In the genomic region with DNA sequence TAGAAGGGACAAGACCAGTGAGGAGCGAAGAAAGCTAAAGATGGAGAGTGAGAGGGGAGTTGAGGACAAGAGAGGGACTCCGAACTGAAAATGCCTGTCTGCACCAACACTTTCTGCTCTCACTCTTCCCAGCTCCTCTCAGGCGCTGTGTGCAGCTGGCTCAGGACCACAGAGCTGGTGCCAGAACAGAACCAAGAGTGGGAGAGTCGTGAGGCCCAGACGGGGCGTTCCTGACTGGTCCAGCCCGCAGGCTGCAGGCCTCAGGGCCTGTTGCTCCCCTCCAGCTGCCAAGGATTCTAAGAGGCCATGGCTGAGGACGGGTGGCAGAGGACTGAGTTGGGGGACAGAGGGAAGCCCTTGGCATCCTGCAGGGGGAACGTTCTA, we compare ENCODE assay signal across 9 mouse cellular contexts.
DNase-seq lines count a peak whose midpoint lies in the region; ATAC-seq and TF ChIP-seq lines count a peak whose summit lies in the region.
"Had no signal": no experiment of that assay in that cellular context is flagged by ENCODE, and none has a peak within 500 bp of the region (broad histone marks: within the 10 kb centered on the region; RNA-seq: fewer than 3 reads in every experiment).

No protein-coding gene starts in this region.

- 0 out of 2 replicates have a peak, but pooled peaks cover 5% of the 10 kb centered on the region for H3K27me3 ChIP-seq in forebrain, embryonic 10.5 days (ENCODE audit: poor library complexity, severe bottlenecking)
- peaks cover 44% of the 10 kb centered on the region for H3K27me3 ChIP-seq in forebrain, embryonic 13.5 days
- no peaks in the 10 kb centered on the region for H3K27me3 ChIP-seq in heart, embryonic 10.5 days (ENCODE audit: insufficient read depth, poor library complexity, severe bottlenecking)
- no peaks in the 10 kb centered on the region for H3K27me3 ChIP-seq in lung, embryonic 14.5 days (ENCODE audit: insufficient read depth, low read length)
- H3K27me3 ChIP-seq: liver, embryonic 15.5 days had no signal

- H3K27ac ChIP-seq in forebrain, embryonic 10.5 days, result peak overlapping the region; percentile 75
- H3K27ac ChIP-seq in forebrain, embryonic 13.5 days, result no peak overlapping the region
- H3K27ac ChIP-seq in heart, embryonic 10.5 days, result peak overlapping the region; percentile 30; the same call in 1 of the 2 replicates
- H3K27ac ChIP-seq in lung, embryonic 14.5 days (ENCODE audit: low read depth), result peak overlapping the region; percentile 76
- H3K27ac ChIP-seq: liver, embryonic 15.5 days had no signal

- no peaks in the 10 kb centered on the region for H3K9me3 ChIP-seq in forebrain, embryonic 10.5 days
- H3K9me3 ChIP-seq in forebrain, embryonic 13.5 days (replicated peaks), result 0 out of 2 replicates have a peak, but pooled peaks cover 3% of the 10 kb centered on the region
- no peaks in the 10 kb centered on the region for H3K9me3 ChIP-seq in heart, embryonic 10.5 days
- H3K9me3 ChIP-seq in lung, embryonic 14.5 days (ENCODE audit: low read depth, low read length), result no peaks in the 10 kb centered on the region
- H3K9me3 ChIP-seq: liver, embryonic 15.5 days had no signal

- no peak overlapping the region for H3K9ac ChIP-seq in forebrain, embryonic 13.5 days
- H3K9ac ChIP-seq in lung, embryonic 14.5 days, result no peak overlapping the region; the same call in 1 of the 2 replicates
- H3K9ac ChIP-seq: liver, embryonic 15.5 days had no signal

- no peak for DNase-seq in forebrain, embryonic 10.5 days (ENCODE audit: extremely low spot score, low spot score)
- peak; percentile 16 for DNase-seq in 3134 (ENCODE audit: extremely low read depth, insufficient read length, low spot score)
- DNase-seq in heart, embryonic 10.5 days (ENCODE audit: low spot score), result no peak
- DNase-seq in lung, embryonic 14.5 days, result peak; percentile 33
- DNase-seq in urinary bladder, postnatal 14 days (ENCODE audit: low spot score), result peak; percentile 74
- DNase-seq in retina, postnatal 1 day, result no peak
- no peak for DNase-seq in adrenal gland, adult (ENCODE audit: inconsistent age in 2 of 2, low spot score in 1 of 2)

- no peak overlapping the region for H3K4me2 ChIP-seq in forebrain, embryonic 13.5 days
- H3K4me2 ChIP-seq in lung, embryonic 14.5 days, result no peak overlapping the region
- H3K4me2 ChIP-seq: liver, embryonic 15.5 days had no signal

- ATAC-seq in forebrain, embryonic 13.5 days, result no peak
- ATAC-seq in lung, embryonic 14.5 days (ENCODE audit: insufficient read depth), result peak; percentile 45; the same call in 1 of the 2 replicates

- peaks cover 19% of the 10 kb centered on the region for H3K4me1 ChIP-seq in forebrain, embryonic 10.5 days
- peaks cover 5% of the 10 kb centered on the region; the same call in 1 of the 2 replicates for H3K4me1 ChIP-seq in forebrain, embryonic 13.5 days
- H3K4me1 ChIP-seq in heart, embryonic 10.5 days, result peaks cover 11% of the 10 kb centered on the region
- H3K4me1 ChIP-seq in lung, embryonic 14.5 days (ENCODE audit: insufficient read depth), result no peaks in the 10 kb centered on the region
- H3K4me1 ChIP-seq: liver, embryonic 15.5 days had no signal

- no peaks in the 10 kb centered on the region for H3K36me3 ChIP-seq in forebrain, embryonic 10.5 days (replicated peaks)
- H3K36me3 ChIP-seq in forebrain, embryonic 13.5 days (ENCODE audit: poor library complexity, severe bottlenecking), result no peaks in the 10 kb centered on the region
- no peaks in the 10 kb centered on the region for H3K36me3 ChIP-seq in heart, embryonic 10.5 days
- H3K36me3 ChIP-seq in lung, embryonic 14.5 days (ENCODE audit: insufficient read depth), result no peaks in the 10 kb centered on the region
- H3K36me3 ChIP-seq: liver, embryonic 15.5 days had no signal

- WGBS in forebrain, embryonic 10.5 days, result 73% methylated on average over 9 of the region's 9 CpGs
- WGBS in forebrain, embryonic 13.5 days, result 74% methylated on average over 9 of the region's 9 CpGs
- 70% methylated on average over 9 of the region's 9 CpGs for WGBS in heart, embryonic 10.5 days
- WGBS in lung, embryonic 14.5 days, result 56% methylated on average over 9 of the region's 9 CpGs

- no peak for TF ChIP-seq CTCF in lung, embryonic 14.5 days (IDR thresholded peaks at IDR 0.05; ENCODE audit: low read depth)

- H3K4me3 ChIP-seq in forebrain, embryonic 10.5 days, result no peak overlapping the region
- no peak overlapping the region for H3K4me3 ChIP-seq in forebrain, embryonic 13.5 days
- H3K4me3 ChIP-seq in heart, embryonic 10.5 days, result no peak overlapping the region
- H3K4me3 ChIP-seq in lung, embryonic 14.5 days (ENCODE audit: low read depth, low read length), result no peak overlapping the region
- H3K4me3 ChIP-seq: liver, embryonic 15.5 days had no signal

Comparison
In these comparisons a context has a peak if more than half of its experiments do, and no peak if none do; other contexts are left out.
1. DNase-seq: peak in 3134 (single experiment), lung, embryonic 14.5 days (single experiment) and urinary bladder, postnatal 14 days (single experiment); none in forebrain, embryonic 10.5 days (single experiment), heart, embryonic 10.5 days (single experiment), retina, postnatal 1 day (single experiment) and adrenal gland, adult (0 of 2).